ENCODE assay signal across 26 mouse cellular contexts in the genomic region with DNA sequence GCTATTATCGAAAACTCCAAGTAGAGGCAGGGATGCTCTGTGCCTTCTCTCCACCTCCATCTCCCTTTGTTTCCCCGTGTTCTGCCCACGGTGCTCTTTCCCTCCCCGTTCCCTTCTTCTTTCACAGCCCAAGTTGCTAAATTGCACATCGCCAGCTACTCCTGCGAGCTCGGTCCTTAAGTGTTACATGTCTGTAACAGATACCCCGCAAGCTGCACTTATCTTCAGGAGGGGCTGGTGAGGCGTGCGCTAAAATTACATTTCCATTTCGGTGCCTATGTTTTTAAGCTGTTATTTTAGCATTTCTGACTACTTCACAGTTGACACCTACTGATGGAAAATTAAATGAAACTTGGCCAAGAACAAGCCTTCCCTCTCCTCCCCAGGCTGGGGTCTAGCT. TPM values are rescaled to one million over a fixed set of nuclear protein-coding genes. Genes with fewer than 3 reads are reported as not detected.
DNase-seq lines count a peak whose midpoint lies in the region; ATAC-seq and TF ChIP-seq lines count a peak whose summit lies in the region.
"Had no signal": no experiment of that assay in that cellular context is flagged by ENCODE, and none has a peak within 500 bp of the region (broad histone marks: within the 10 kb centered on the region; RNA-seq: fewer than 3 reads in every experiment).

No protein-coding gene starts in this region.

- no peak overlapping the region for H3K4me3 ChIP-seq in midbrain, embryonic 13.5 days (replicated peaks)
- no peak overlapping the region for H3K4me3 ChIP-seq in midbrain, embryonic 10.5 days
- H3K4me3 ChIP-seq in forebrain, embryonic 15.5 days: no peak overlapping the region
- H3K4me3 ChIP-seq in left cerebral cortex, adult 2 months: no peak overlapping the region
- H3K4me3 ChIP-seq: embryonic facial prominence, embryonic 13.5 days; heart, embryonic 12.5 days; layer of hippocampus, adult 2 months; limb, embryonic 15.5 days; liver, embryonic 15.5 days; myocyte had no signal

- peak overlapping the region; percentile 36 for H3K27ac ChIP-seq in midbrain, embryonic 13.5 days
- no peak overlapping the region; the same call in 1 of the 2 replicates for H3K27ac ChIP-seq in midbrain, embryonic 10.5 days (replicated peaks)
- peak overlapping the region; percentile 13; the same call in 1 of the 2 replicates for H3K27ac ChIP-seq in forebrain, embryonic 15.5 days (replicated peaks)
- no peak overlapping the region for H3K27ac ChIP-seq in left cerebral cortex, adult 2 months
- H3K27ac ChIP-seq: embryonic facial prominence, embryonic 13.5 days; kidney, postnatal 0 days; layer of hippocampus, adult 2 months; limb, embryonic 15.5 days; liver, embryonic 15.5 days had no signal

- DNase-seq in midbrain, embryonic 10.5 days (ENCODE audit: low spot score): no peak
- DNase-seq in left cerebral cortex, adult 2 months (ENCODE audit: extremely low spot score in 1 of 2, low spot score in 2 of 2): peak; percentile 28 to 31
- peak; percentile 35 for DNase-seq in right cerebral cortex, postnatal 25 days
- DNase-seq in adrenal gland, adult (ENCODE audit: inconsistent age in 2 of 2, low spot score in 1 of 2): no peak
- DNase-seq in gastrocnemius, postnatal 4 days (ENCODE audit: low spot score in 2 of 2): no peak
- DNase-seq: adrenal gland, adult 2 months; cerebellum, postnatal 10 days; heart, adult 11 months; kidney, adult 11 months; layer of hippocampus, postnatal 36 days; midbrain, embryonic 14.5 days; spleen, adult 18-20 months; thymus, adult 18-20 months; thymus, postnatal 4 days had no signal

- ATAC-seq in midbrain, embryonic 13.5 days: no peak
- ATAC-seq in forebrain, embryonic 15.5 days (replicated peaks): no peak
- ATAC-seq in megakaryocyte, adult 5-6 weeks (ENCODE audit: poor library complexity, severe bottlenecking): no peak
- ATAC-seq: hindbrain, embryonic 16.5 days; lung, postnatal 0 days had no signal

- H3K36me3 ChIP-seq in midbrain, embryonic 13.5 days: no peaks in the 10 kb centered on the region
- no peaks in the 10 kb centered on the region for H3K36me3 ChIP-seq in midbrain, embryonic 10.5 days
- no peaks in the 10 kb centered on the region for H3K36me3 ChIP-seq in forebrain, embryonic 15.5 days
- H3K36me3 ChIP-seq: embryonic facial prominence, embryonic 13.5 days; heart, embryonic 12.5 days; limb, embryonic 15.5 days; liver, embryonic 15.5 days had no signal

- H3K9me3 ChIP-seq in midbrain, embryonic 13.5 days: no peaks in the 10 kb centered on the region
- no peaks in the 10 kb centered on the region; the same call in 1 of the 2 replicates for H3K9me3 ChIP-seq in midbrain, embryonic 10.5 days (replicated peaks)
- no peaks in the 10 kb centered on the region for H3K9me3 ChIP-seq in forebrain, embryonic 15.5 days
- H3K9me3 ChIP-seq: embryonic facial prominence, embryonic 13.5 days; limb, embryonic 15.5 days; liver, embryonic 15.5 days had no signal

- H3K9ac ChIP-seq in midbrain, embryonic 13.5 days (replicated peaks): no peak overlapping the region
- H3K9ac ChIP-seq in forebrain, embryonic 15.5 days (replicated peaks): no peak overlapping the region
- H3K9ac ChIP-seq: embryonic facial prominence, embryonic 13.5 days; heart, embryonic 12.5 days; limb, embryonic 15.5 days; liver, embryonic 15.5 days had no signal

- no peak for TF ChIP-seq CTCF in left cerebral cortex, adult 2 months (IDR thresholded peaks at IDR 0.05)

- peaks cover 23% of the 10 kb centered on the region for H3K4me1 ChIP-seq in midbrain, embryonic 13.5 days (replicated peaks)
- peaks cover 31% of the 10 kb centered on the region for H3K4me1 ChIP-seq in midbrain, embryonic 10.5 days
- peaks cover 28% of the 10 kb centered on the region for H3K4me1 ChIP-seq in forebrain, embryonic 15.5 days

- H3K4me2 ChIP-seq in midbrain, embryonic 13.5 days (replicated peaks): no peak overlapping the region
- H3K4me2 ChIP-seq in forebrain, embryonic 15.5 days (replicated peaks): no peak overlapping the region
- H3K4me2 ChIP-seq: embryonic facial prominence, embryonic 13.5 days; heart, embryonic 12.5 days; limb, embryonic 15.5 days; liver, embryonic 15.5 days had no signal

- intact Hi-C loops in left cerebral cortex, adult 2 months (cut with DNase I): no loop called here

- no peaks in the 10 kb centered on the region for H3K27me3 ChIP-seq in midbrain, embryonic 13.5 days
- H3K27me3 ChIP-seq in midbrain, embryonic 10.5 days (ENCODE audit: low read depth, poor library complexity, severe bottlenecking): no peaks in the 10 kb centered on the region
- H3K27me3 ChIP-seq in forebrain, embryonic 15.5 days: no peaks in the 10 kb centered on the region
- H3K27me3 ChIP-seq: limb, embryonic 15.5 days; liver, embryonic 15.5 days had no signal

- WGBS in midbrain, embryonic 13.5 days: 72% methylated on average over 11 of the region's 11 CpGs
- 86% methylated on average over 11 of the region's 11 CpGs for WGBS in midbrain, embryonic 10.5 days
- WGBS in forebrain, embryonic 15.5 days: 55% methylated on average over 11 of the region's 11 CpGs

RNA-seq across cellular contexts. Expression of a gene that starts 46.7 kb away (rescaled TPM):
- 860 and 872 TPM in 2 replicates for polyA plus RNA-seq in midbrain, embryonic 13.5 days (2015; fragmentation: Nextera tagmentation; extraction: Ambion mirVana)
- 965 and 1,195 TPM in 2 replicates for polyA plus RNA-seq in midbrain, embryonic 10.5 days (2016; fragmentation: Nextera tagmentation; extraction: Ambion mirVana)
- 859 and 881 TPM in 2 replicates for polyA plus RNA-seq in forebrain, embryonic 15.5 days (2015; fragmentation: Nextera tagmentation; extraction: Ambion mirVana)
- 1,000 to 10,000 TPM; 1,334 to 1,440 TPM for total RNA-seq in left cerebral cortex, adult 2 months (2021)
- total RNA-seq in megakaryocyte, adult 5-6 weeks (2015): 1,617 and 1,884 TPM in 2 replicates
- 3,108 and 3,204 TPM in 2 replicates for total RNA-seq in megakaryocyte, adult 5-6 weeks (2017)
- 1,000 to 10,000 TPM; 2,037 to 2,325 TPM for total RNA-seq in gastrocnemius, postnatal 4 days (2021)

Comparison
In these comparisons a context has a peak if more than half of its experiments do, and no peak if none do; other contexts are left out.
1. H3K27ac ChIP-seq: peak in midbrain, embryonic 13.5 days (single experiment) and forebrain, embryonic 15.5 days (single experiment); none in midbrain, embryonic 10.5 days (single experiment) and left cerebral cortex, adult 2 months (single experiment).
2. DNase-seq: peak in left cerebral cortex, adult 2 months (2 of 2) and right cerebral cortex, postnatal 25 days (single experiment); none in midbrain, embryonic 10.5 days (single experiment), adrenal gland, adult (0 of 2) and gastrocnemius, postnatal 4 days (0 of 2).